Mouse (Mus musculus): ENCODE measurements around the gene Tcf7l2.

DNA sequence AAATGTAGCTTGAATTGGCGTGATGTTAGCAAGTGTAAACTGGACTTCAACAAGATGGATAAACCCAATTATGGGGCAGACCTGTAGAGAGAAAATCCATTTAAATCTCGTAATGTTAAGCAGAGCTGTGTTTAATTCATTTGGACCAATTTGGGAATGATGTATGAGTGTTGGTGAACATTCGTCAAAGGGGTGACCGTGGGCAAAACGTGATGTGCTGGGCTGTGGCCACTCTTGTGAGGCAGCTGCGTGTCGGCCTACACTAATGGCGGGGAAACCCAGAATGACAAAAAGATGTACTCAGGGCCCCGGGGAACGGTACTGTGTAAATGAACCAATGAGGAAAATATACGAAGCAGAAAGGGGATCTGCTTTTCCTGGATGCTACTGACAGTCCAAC lies 24.2 kb downstream of the Tcf7l2 start:
- TF ChIP-seq CTCF (IDR thresholded peaks at IDR 0.05; ENCODE audit: control insufficient read depth, insufficient read depth, low read length) (no peak), POLR2A (IDR thresholded peaks at IDR 0.05; ENCODE audit: borderline replicate concordance, control insufficient read depth, low read depth, low read length) (no peak)

Data from bone marrow, adult 2 months (tissue).